Mouse (Mus musculus): ENCODE results near the gene Cul7. TPM values are rescaled to one million over a fixed set of nuclear protein-coding genes. Genes with fewer than 3 reads are reported as not detected.

Gene Cul7
- polyA plus RNA-seq, 1 experiment from 2014 or later: 49.5 TPM

GRCm38 (mm10) chr17:46710959-46711597 lies 60.9 kb downstream of the Cul7 start, which contains the start of gene Pex6:
TSS of gene Pex6 (plus strand) at chr17:46711463.
- Histone ChIP-seq H3K36me3 (peaks cover 26% of the 10 kb centered on the region), H3K27me3 (no peaks in the 10 kb centered on the region), H3K9ac (peak within 1 kb of the TSS; percentile 91), H3K9me3 (no peaks in the 10 kb centered on the region), H3K4me1 (peaks cover 14% of the 10 kb centered on the region), H3K4me2 (peak within 1 kb of the TSS; percentile 83), H3K4me3 (peak within 1 kb of the TSS; percentile 85), H3K27ac (peak within 1 kb of the TSS; percentile 65)
- peak; percentile 83 for ATAC-seq (ENCODE audit: borderline replicate concordance, extremely low read depth, low FRiP score, low TSS enrichment)
- 6% methylated on average over 36 of the region's 36 CpGs for WGBS

GRCm38 (mm10) chr17:46711612-46712271 lies 61.6 kb downstream of the Cul7 start:
- peak overlapping the region; percentile 65 for H3K27ac ChIP-seq
- ATAC-seq (ENCODE audit: borderline replicate concordance, extremely low read depth, low FRiP score, low TSS enrichment): peak; percentile 62
- H3K36me3 ChIP-seq: peaks cover 32% of the 10 kb centered on the region
- peak overlapping the region; percentile 85 for H3K4me3 ChIP-seq
- H3K9ac ChIP-seq: peak overlapping the region; percentile 91
- no peaks in the 10 kb centered on the region for H3K27me3 ChIP-seq
- H3K4me1 ChIP-seq: peaks cover 14% of the 10 kb centered on the region
- H3K4me2 ChIP-seq: peak overlapping the region; percentile 83
- under 1% methylated on average over 76 of the region's 76 CpGs for WGBS
- H3K9me3 ChIP-seq: no peaks in the 10 kb centered on the region

- Histone ChIP-seq H3K27me3 (no peaks in the 10 kb centered on the region), H3K4me3 (peak overlapping the region; percentile 85), H3K27ac (no peak overlapping the region), H3K9ac (peak overlapping the region; percentile 91; the same call in 1 of the 2 replicates), H3K4me2 (peak overlapping the region; percentile 83), H3K36me3 (peaks cover 36% of the 10 kb centered on the region), H3K9me3 (no peaks in the 10 kb centered on the region), H3K4me1 (peaks cover 14% of the 10 kb centered on the region)
- WGBS: 52% methylated on average over 7 of the region's 7 CpGs
- ATAC-seq (ENCODE audit: borderline replicate concordance, extremely low read depth, low FRiP score, low TSS enrichment): no peak
Observed at GRCm38 (mm10) chr17:46712442-46712841, 62.3 kb downstream of the Cul7 start.

- H3K36me3 ChIP-seq: peaks cover 36% of the 10 kb centered on the region
- no peak overlapping the region for H3K27ac ChIP-seq
- peaks cover 14% of the 10 kb centered on the region for H3K4me1 ChIP-seq
- no peaks in the 10 kb centered on the region for H3K9me3 ChIP-seq
- H3K9ac ChIP-seq: no peak overlapping the region
- no peak overlapping the region for H3K4me2 ChIP-seq
- no peak overlapping the region for H3K4me3 ChIP-seq
- 86% methylated on average over 9 of the region's 9 CpGs for WGBS
- H3K27me3 ChIP-seq: no peaks in the 10 kb centered on the region
- no peak for ATAC-seq (ENCODE audit: borderline replicate concordance, extremely low read depth, low FRiP score, low TSS enrichment)
Observed at GRCm38 (mm10) chr17:46713849-46714248, 63.7 kb downstream of the Cul7 start.

Other genes with a start within 250 kb of the Cul7 start
- 1.7 and 7.8 TPM in 2 replicates for gene Crip3, start 221.4 kb upstream of the Cul7 start, polyA plus RNA-seq (2015; fragmentation: Nextera tagmentation; extraction: Ambion mirVana)
- gene Slc22a7, start 211.9 kb upstream of the Cul7 start, polyA plus RNA-seq (2015; fragmentation: Nextera tagmentation; extraction: Ambion mirVana): 0.29 TPM in 1 of 2 replicates, not detected in the other
- gene Ttbk1, start 162.7 kb upstream of the Cul7 start, polyA plus RNA-seq (2015; fragmentation: Nextera tagmentation; extraction: Ambion mirVana): 0.04 and 0.11 TPM in 2 replicates
- gene Dnph1, start 153.6 kb upstream of the Cul7 start, polyA plus RNA-seq (2015; fragmentation: Nextera tagmentation; extraction: Ambion mirVana): 43.0 and 51.3 TPM in 2 replicates
- gene Cul9, start 103.9 kb upstream of the Cul7 start, polyA plus RNA-seq (2015; fragmentation: Nextera tagmentation; extraction: Ambion mirVana): 2.9 and 3.4 TPM in 2 replicates
- gene Srf, start 94.2 kb upstream of the Cul7 start, polyA plus RNA-seq (2015; fragmentation: Nextera tagmentation; extraction: Ambion mirVana): 10.4 and 10.7 TPM in 2 replicates
- 134 and 142 TPM in 2 replicates for gene Ptk7, start 20.8 kb upstream of the Cul7 start, polyA plus RNA-seq (2015; fragmentation: Nextera tagmentation; extraction: Ambion mirVana)
- gene Klc4, start 4.3 kb upstream of the Cul7 start, polyA plus RNA-seq (2015; fragmentation: Nextera tagmentation; extraction: Ambion mirVana): 24.9 and 25.8 TPM in 2 replicates
- gene Mrpl2, start 4.1 kb upstream of the Cul7 start, polyA plus RNA-seq (2015; fragmentation: Nextera tagmentation; extraction: Ambion mirVana): 106 TPM in 2 replicates
- 55.1 and 56.2 TPM in 2 replicates for gene Rrp36, start 24.0 kb downstream of the Cul7 start, polyA plus RNA-seq (2015; fragmentation: Nextera tagmentation; extraction: Ambion mirVana)
- gene Mea1, start 28.5 kb downstream of the Cul7 start, polyA plus RNA-seq (2015; fragmentation: Nextera tagmentation; extraction: Ambion mirVana): 128 and 134 TPM in 2 replicates
- gene Klhdc3, start 30.6 kb downstream of the Cul7 start, polyA plus RNA-seq (2015; fragmentation: Nextera tagmentation; extraction: Ambion mirVana): 117 and 122 TPM in 2 replicates
- gene Ppp2r5d, start 54.8 kb downstream of the Cul7 start, polyA plus RNA-seq (2015; fragmentation: Nextera tagmentation; extraction: Ambion mirVana): 96.0 and 102 TPM in 2 replicates
- gene Pex6, start 61.1 kb downstream of the Cul7 start, polyA plus RNA-seq (2015; fragmentation: Nextera tagmentation; extraction: Ambion mirVana): 27.7 and 28.6 TPM in 2 replicates
- gene Gnmt, start 78.8 kb downstream of the Cul7 start, polyA plus RNA-seq (2015; fragmentation: Nextera tagmentation; extraction: Ambion mirVana): 1.3 and 1.8 TPM in 2 replicates
- gene Cnpy3, start 101.9 kb downstream of the Cul7 start, polyA plus RNA-seq (2015; fragmentation: Nextera tagmentation; extraction: Ambion mirVana): 83.0 and 83.6 TPM in 2 replicates
- gene Ptcra, start 113.4 kb downstream of the Cul7 start, polyA plus RNA-seq (2015; fragmentation: Nextera tagmentation; extraction: Ambion mirVana): 1.3 and 8.2 TPM in 2 replicates
- gene 2310039H08Rik, start 122.3 kb downstream of the Cul7 start, polyA plus RNA-seq (2015; fragmentation: Nextera tagmentation; extraction: Ambion mirVana): 62.2 and 63.9 TPM in 2 replicates
- gene Rpl7l1, start 132.3 kb downstream of the Cul7 start, polyA plus RNA-seq (2015; fragmentation: Nextera tagmentation; extraction: Ambion mirVana): 171 and 175 TPM in 2 replicates
- gene Bicral, start 208.1 kb downstream of the Cul7 start, polyA plus RNA-seq (2015; fragmentation: Nextera tagmentation; extraction: Ambion mirVana): 3.5 and 4.0 TPM in 2 replicates
- 53.1 and 58.1 TPM in 2 replicates for gene Tbcc, start 240.3 kb downstream of the Cul7 start, polyA plus RNA-seq (2015; fragmentation: Nextera tagmentation; extraction: Ambion mirVana)

Data from lung, embryonic 15.5 days (tissue).